Mouse (Mus musculus) thymus, postnatal 14 days (tissue): Measurements from ENCODE around the gene Rps29.
A peak's percentile ranks its signal among the peaks of the same experiment; 100 is the strongest.

Experiments
- DNase-seq: peaks from one replicate; pipeline ENCODE4 v3.0.0; 2021

Gene Rps29

DNA sequence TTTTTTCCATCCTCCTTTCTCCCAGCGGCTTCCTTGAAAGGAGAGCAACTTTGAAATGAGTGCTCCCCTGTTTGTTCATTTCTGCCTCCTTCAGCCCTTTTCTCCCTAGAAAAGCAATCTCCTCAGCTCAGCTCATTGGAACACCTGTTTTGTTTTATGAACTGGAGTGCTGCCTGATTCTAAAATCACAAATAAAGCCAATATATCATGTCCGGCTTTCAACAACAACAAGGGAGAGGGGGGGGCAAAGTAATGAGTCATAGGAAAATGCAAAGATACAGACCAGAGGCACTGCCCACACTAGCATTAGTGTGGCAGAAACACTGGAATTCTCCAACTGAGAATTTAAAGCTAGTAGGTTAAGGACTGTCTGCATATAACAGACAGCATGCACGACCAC is 31.4 kb downstream of the Rps29 start:
- DNase-seq, result no peak

GRCm38 (mm10) chr12:69127170-69127569 is 31.8 kb downstream of the Rps29 start:
- peak; percentile 47 for DNase-seq

- DNase-seq, result no peak
Measured at GRCm38 (mm10) chr12:69125066-69125465, 33.9 kb downstream of the Rps29 start.

GRCm38 (mm10) chr12:69122801-69123200 is 36.2 kb downstream of the Rps29 start:
- no peak for DNase-seq

DNA sequence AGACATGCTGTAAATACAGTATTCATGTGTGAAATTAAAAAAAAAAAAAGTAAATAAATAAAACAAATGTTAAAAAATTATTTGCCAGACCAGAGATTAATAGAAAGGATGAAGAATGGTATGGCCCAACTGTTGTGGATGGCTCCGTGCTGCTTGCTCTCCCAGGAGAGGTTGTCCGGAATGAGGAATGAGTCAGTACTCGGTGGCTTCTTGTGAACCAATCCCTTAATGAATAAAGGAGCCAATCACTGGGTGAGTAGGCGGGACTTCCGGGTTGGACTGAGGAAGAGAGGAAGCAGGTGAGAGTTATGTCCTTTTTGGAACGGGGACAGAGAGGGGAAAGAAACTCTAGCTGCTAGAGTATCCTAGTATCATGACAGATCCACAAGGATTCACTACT is 39.1 kb downstream of the Rps29 start:
- no peak for DNase-seq
